32 mouse cellular contexts compared by ENCODE assay signal in genomic region chr2:154597399-154597798, GRCm38 (mm10). TPM values are rescaled to one million over a fixed set of nuclear protein-coding genes. Genes with fewer than 3 reads are reported as not detected.
DNase-seq lines count a peak whose midpoint lies in the region; ATAC-seq and TF ChIP-seq lines count a peak whose summit lies in the region.
"Had no signal": no experiment of that assay in that cellular context is flagged by ENCODE, and none has a peak within 500 bp of the region (broad histone marks: within the 10 kb centered on the region; RNA-seq: fewer than 3 reads in every experiment).

No protein-coding gene starts in this region.

- H3K9ac ChIP-seq in CH12.LX (ENCODE audit: insufficient read depth, low read depth) = no peak overlapping the region
- H3K9ac ChIP-seq in forebrain, embryonic 13.5 days = no peak overlapping the region
- H3K9ac ChIP-seq: forebrain, embryonic 15.5 days; heart, embryonic 13.5 days; hindbrain, embryonic 14.5 days had no signal

- DNase-seq in A20 (ENCODE audit: low read depth, low spot score) = peak; percentile 70
- DNase-seq in CH12.LX (ENCODE audit: extremely low read depth) = peak; percentile 34
- DNase-seq in monocyte, adult 2 months (ENCODE audit: low read depth in 1 of 2, low spot score in 2 of 2) = peak; percentile 32 to 47
- no peak for DNase-seq in limb, embryonic 10.5 days (ENCODE audit: low spot score)
- no peak for DNase-seq in kidney, postnatal 4 days
- DNase-seq in adrenal gland, postnatal 14 days = no peak
- DNase-seq: adrenal gland, adult 2 months; adrenal gland, postnatal 36 days; cerebellum, adult 18-20 months; cerebellum, adult 9-10 months; cerebellum, postnatal 14 days; embryo, embryonic 11 days; gastrocnemius, postnatal 25 days; heart, adult 2 months; heart, postnatal 14 days; heart, postnatal 4 days had no signal

- TF ChIP-seq POLR2A in CH12.LX (IDR thresholded peaks at IDR 0.05; ENCODE audit: low read depth, low read length) = no peak

- no peaks in the 10 kb centered on the region for H3K27me3 ChIP-seq in CH12.LX (replicated peaks)
- H3K27me3 ChIP-seq in limb, embryonic 10.5 days (ENCODE audit: low read depth, poor library complexity, severe bottlenecking) = no peaks in the 10 kb centered on the region
- H3K27me3 ChIP-seq in forebrain, embryonic 13.5 days = no peaks in the 10 kb centered on the region
- H3K27me3 ChIP-seq: forebrain, embryonic 15.5 days; heart, embryonic 13.5 days; Patski had no signal

- no peak overlapping the region for H3K27ac ChIP-seq in CH12.LX (ENCODE audit: insufficient read depth, low read depth)
- H3K27ac ChIP-seq in macrophage = 0 out of 2 replicates have a peak overlapping the region, but pooled peaks have one; percentile 2
- H3K27ac ChIP-seq in limb, embryonic 10.5 days = no peak overlapping the region
- no peak overlapping the region for H3K27ac ChIP-seq in forebrain, embryonic 13.5 days
- H3K27ac ChIP-seq: forebrain, embryonic 10.5 days; forebrain, embryonic 15.5 days; heart, adult 2 months; heart, embryonic 10.5 days; heart, embryonic 13.5 days; hindbrain, embryonic 14.5 days; hindbrain, postnatal 0 days had no signal

- H3K79me2 ChIP-seq in CH12.LX (replicated peaks; ENCODE audit: control insufficient read depth, extremely low read depth, insufficient read depth, poor library complexity, severe bottlenecking) = no peaks in the 10 kb centered on the region
- H3K79me2 ChIP-seq in macrophage (ENCODE audit: inconsistent target) = no peaks in the 10 kb centered on the region

- no peaks in the 10 kb centered on the region for H3K9me3 ChIP-seq in CH12.LX (replicated peaks; ENCODE audit: low read length)
- no peaks in the 10 kb centered on the region for H3K9me3 ChIP-seq in limb, embryonic 10.5 days (replicated peaks)
- peaks cover 3% of the 10 kb centered on the region; the same call in 1 of the 2 replicates for H3K9me3 ChIP-seq in forebrain, embryonic 13.5 days (replicated peaks)
- H3K9me3 ChIP-seq: forebrain, embryonic 10.5 days; forebrain, embryonic 15.5 days; G1E; heart, embryonic 10.5 days; heart, embryonic 13.5 days had no signal

- peak; percentile 54 for TF ChIP-seq EP300 in CH12.LX (IDR thresholded peaks at IDR 0.05; ENCODE audit: low read length)

- no peak for TF ChIP-seq CTCF in CH12.LX (conservative IDR thresholded peaks at IDR 0.05 in 1 of 2, IDR thresholded peaks at IDR 0.05 in 1 of 2; ENCODE audit: low read depth in 2 of 2, low read length in 2 of 2)

- TF ChIP-seq RAD21 in CH12.LX (IDR thresholded peaks at IDR 0.05; ENCODE audit: low read depth, low read length) = no peak

- WGBS in macrophage (ENCODE audit: missing documents) = 3% methylated on average over 3 of the region's 3 CpGs
- WGBS in limb, embryonic 10.5 days = 82% methylated on average over 3 of the region's 3 CpGs
- 86% methylated on average over 3 of the region's 3 CpGs for WGBS in forebrain, embryonic 13.5 days

- no peak for ATAC-seq in forebrain, embryonic 13.5 days
- ATAC-seq: forebrain, embryonic 15.5 days; hindbrain, postnatal 0 days; inflammation-experienced regulatory T-cells, adult 6 months; intestine, embryonic 16.5 days; Patski had no signal

- H3K36me3 ChIP-seq in CH12.LX (replicated peaks in 1 of 2; ENCODE audit: control insufficient read depth in 1 of 2, insufficient read depth in 1 of 2, low read length in 1 of 2) (peaks cover 2 to 18% of the 10 kb centered on the region in 2 experiments), macrophage (ENCODE audit: inconsistent target) (no peaks in the 10 kb centered on the region)
- H3K36me3 ChIP-seq in limb, embryonic 10.5 days = peaks cover 3% of the 10 kb centered on the region
- no peaks in the 10 kb centered on the region for H3K36me3 ChIP-seq in forebrain, embryonic 13.5 days (ENCODE audit: poor library complexity, severe bottlenecking)
- H3K36me3 ChIP-seq: forebrain, embryonic 15.5 days had no signal

- dilution Hi-C loops in CH12.LX (cut with MboI; ENCODE audit: extremely low pct_ligation_motif_present, extremely low pct_unique_long_range_greater_than_20kb, low sequenced_read_pairs) = no loop called here

- in situ Hi-C loops in CH12.LX (cut with MboI; ENCODE audit: low pct_ligation_motif_present, low pct_unique_long_range_greater_than_20kb, low sequenced_read_pairs) = no loop called here

- H3K4me3 ChIP-seq in CH12.LX (replicated peaks in 1 of 3; ENCODE audit: low read depth in 2 of 3, low read length in 2 of 3, poor library complexity in 1 of 3) (no peak overlapping the region), macrophage (ENCODE audit: inconsistent target) (no peak overlapping the region)
- H3K4me3 ChIP-seq in limb, embryonic 10.5 days = no peak overlapping the region
- H3K4me3 ChIP-seq in forebrain, embryonic 13.5 days = no peak overlapping the region
- H3K4me3 ChIP-seq: forebrain, embryonic 10.5 days; forebrain, embryonic 15.5 days; heart, adult 2 months; heart, embryonic 10.5 days; heart, embryonic 13.5 days had no signal

- no peak overlapping the region for H3K4me2 ChIP-seq in CH12.LX (ENCODE audit: insufficient read depth, low read depth, poor library complexity, severe bottlenecking)
- H3K4me2 ChIP-seq in forebrain, embryonic 13.5 days = no peak overlapping the region
- H3K4me2 ChIP-seq: forebrain, embryonic 15.5 days; heart, embryonic 13.5 days; hindbrain, embryonic 14.5 days had no signal

- peaks cover 11 to 18% of the 10 kb centered on the region in 2 experiments for H3K4me1 ChIP-seq in CH12.LX (ENCODE audit: control insufficient read depth in 1 of 2, insufficient read depth in 2 of 2)
- H3K4me1 ChIP-seq in limb, embryonic 10.5 days = no peaks in the 10 kb centered on the region
- no peaks in the 10 kb centered on the region for H3K4me1 ChIP-seq in forebrain, embryonic 13.5 days
- H3K4me1 ChIP-seq: forebrain, embryonic 10.5 days; forebrain, embryonic 15.5 days had no signal

RNA-seq across cellular contexts. Expression of gene Pxmp4, which starts 6.1 kb away (rescaled TPM):
- total RNA-seq in CH12.LX (2012; rRNA removed) (7.2 and 7.6 TPM in 2 replicates), CH12.LX (2014; rRNA removed) (8.7 and 9.4 TPM in 2 replicates)
- polyA plus RNA-seq in CH12.LX (2012; ENCODE audit: insufficient read length, low read depth) (5.5 and 6.0 TPM in 2 replicates), macrophage (2018) (9.5 to 12.3 TPM (median 11.9 TPM) in 3 replicates)
- total RNA-seq in macrophage (2018; cell fraction: chromatin; rRNA removed) = 10 to 100 TPM in 2 of 26 experiments, 1 to 10 TPM in 18, under 1 TPM in 4, not detected in 2; 0.25 to 13.3 (median 2.5) TPM
- total RNA-seq in macrophage (2018; cell fraction: cytosol; rRNA removed) = 10 to 100 TPM in 11 of 26 experiments, 1 to 10 TPM in 15; 5.3 to 15.6 (median 9.6) TPM
- total RNA-seq in macrophage (2018; cell fraction: nucleus; rRNA removed) = 10 to 100 TPM in 1 of 26 experiments, 1 to 10 TPM in 24, under 1 TPM in 1; 0.79 to 10.3 (median 3.3) TPM
- 11.4 and 14.5 TPM in 2 replicates for polyA plus RNA-seq in limb, embryonic 10.5 days (2016; fragmentation: Nextera tagmentation; extraction: Ambion mirVana)
- total RNA-seq in adrenal gland, postnatal 14 days (2021) = 41.9 and 44.4 TPM in 2 replicates
- 10.7 and 13.0 TPM in 2 replicates for polyA plus RNA-seq in forebrain, embryonic 13.5 days (2015; fragmentation: Nextera tagmentation; extraction: Ambion mirVana)

RNA-seq across cellular contexts. Expression of gene Zfp341, which starts 15.7 kb away (rescaled TPM):
- total RNA-seq in CH12.LX (2012; rRNA removed) = 1.6 and 1.7 TPM in 2 replicates
- total RNA-seq in CH12.LX (2014; rRNA removed) = 0.58 and 0.77 TPM in 2 replicates
- polyA plus RNA-seq in CH12.LX (2012; ENCODE audit: insufficient read length, low read depth) = 4.1 and 4.4 TPM in 2 replicates
- total RNA-seq in macrophage (2018; cell fraction: chromatin; rRNA removed) = 1 to 10 TPM in 21 of 26 experiments, under 1 TPM in 5; 0.65 to 4.3 (median 2.9) TPM
- total RNA-seq in macrophage (2018; cell fraction: cytosol; rRNA removed) = 1 to 10 TPM in 20 of 26 experiments, under 1 TPM in 6; 0.56 to 1.9 (median 1.5) TPM
- total RNA-seq in macrophage (2018; cell fraction: nucleus; rRNA removed) = 1 to 10 TPM in 23 of 26 experiments, under 1 TPM in 3; 0.67 to 4.0 (median 2.2) TPM
- polyA plus RNA-seq in macrophage (2018) = 1.6 to 1.9 TPM (median 1.8 TPM) in 3 replicates
- polyA plus RNA-seq in limb, embryonic 10.5 days (2016; fragmentation: Nextera tagmentation; extraction: Ambion mirVana) = 1.1 TPM in 2 replicates
- 2.2 and 3.1 TPM in 2 replicates for total RNA-seq in adrenal gland, postnatal 14 days (2021)
- 1.5 and 2.0 TPM in 2 replicates for polyA plus RNA-seq in forebrain, embryonic 13.5 days (2015; fragmentation: Nextera tagmentation; extraction: Ambion mirVana)

RNA-seq across cellular contexts. Expression of gene 4930519P11Rik, which starts 15.8 kb away (rescaled TPM):
- total RNA-seq in CH12.LX (2012; rRNA removed) (not detected in 2 replicates), CH12.LX (2014; rRNA removed) (not detected in 2 replicates)
- polyA plus RNA-seq in CH12.LX (2012; ENCODE audit: insufficient read length, low read depth) (not detected in 2 replicates), macrophage (2018) (not detected in 3 replicates)
- total RNA-seq in macrophage (2018; cell fraction: chromatin; rRNA removed) = not detected
- total RNA-seq in macrophage (2018; cell fraction: cytosol; rRNA removed) = not detected
- total RNA-seq in macrophage (2018; cell fraction: nucleus; rRNA removed) = not detected
- 0.34 and 0.64 TPM in 2 replicates for polyA plus RNA-seq in limb, embryonic 10.5 days (2016; fragmentation: Nextera tagmentation; extraction: Ambion mirVana)
- not detected in 2 replicates for total RNA-seq in adrenal gland, postnatal 14 days (2021)
- 0.79 and 0.88 TPM in 2 replicates for polyA plus RNA-seq in forebrain, embryonic 13.5 days (2015; fragmentation: Nextera tagmentation; extraction: Ambion mirVana)
- total RNA-seq: G1E; gastrocnemius, adult 8-10 months; gastrocnemius, postnatal 25 days; heart, adult 2 months; heart, postnatal 14 days; heart, postnatal 4 days; hindbrain, postnatal 0 days had no signal
- polyA plus RNA-seq: embryonic facial prominence, embryonic 11.5 days; embryonic facial prominence, embryonic 14.5 days; heart, embryonic 13.5 days; heart, embryonic 16.5 days; inflammation-experienced regulatory T-cells, adult 6 months; intestine, embryonic 16.5 days had no signal

RNA-seq across cellular contexts. Expression of gene E2f1, which starts 27.7 kb away (rescaled TPM):
- 5.3 and 6.5 TPM in 2 replicates for total RNA-seq in CH12.LX (2012; rRNA removed)
- 4.5 and 5.1 TPM in 2 replicates for total RNA-seq in CH12.LX (2014; rRNA removed)
- 19.4 and 19.6 TPM in 2 replicates for polyA plus RNA-seq in CH12.LX (2012; ENCODE audit: insufficient read length, low read depth)
- total RNA-seq in macrophage (2018; cell fraction: chromatin; rRNA removed) = 10 to 100 TPM in 11 of 26 experiments, 1 to 10 TPM in 15; 2.9 to 21.4 (median 8.8) TPM
- total RNA-seq in macrophage (2018; cell fraction: cytosol; rRNA removed) = 10 to 100 TPM; 12.7 to 23.2 (median 19.4) TPM
- total RNA-seq in macrophage (2018; cell fraction: nucleus; rRNA removed) = 10 to 100 TPM in 23 of 26 experiments, 1 to 10 TPM in 3; 5.1 to 41.6 (median 15.9) TPM
- 14.1 to 33.2 TPM (median 21.6 TPM) in 3 replicates for polyA plus RNA-seq in macrophage (2018)
- polyA plus RNA-seq in limb, embryonic 10.5 days (2016; fragmentation: Nextera tagmentation; extraction: Ambion mirVana) = 25.4 and 27.3 TPM in 2 replicates
- total RNA-seq in adrenal gland, postnatal 14 days (2021) = 12.1 and 12.2 TPM in 2 replicates
- 20.8 and 22.8 TPM in 2 replicates for polyA plus RNA-seq in forebrain, embryonic 13.5 days (2015; fragmentation: Nextera tagmentation; extraction: Ambion mirVana)

RNA-seq across cellular contexts. Expression of gene Necab3, which starts 38.7 kb away (rescaled TPM):
- 0.80 and 2.8 TPM in 2 replicates for total RNA-seq in CH12.LX (2012; rRNA removed)
- total RNA-seq in CH12.LX (2014; rRNA removed) = 0.87 and 1.7 TPM in 2 replicates
- polyA plus RNA-seq in CH12.LX (2012; ENCODE audit: insufficient read length, low read depth) = 1.6 and 2.0 TPM in 2 replicates
- total RNA-seq in macrophage (2018; cell fraction: chromatin; rRNA removed) = 10 to 100 TPM in 6 of 26 experiments, 1 to 10 TPM in 20; 1.1 to 13.8 (median 7.3) TPM
- total RNA-seq in macrophage (2018; cell fraction: cytosol; rRNA removed) = under 1 TPM in 22 of 26 experiments, not detected in 4; 0.05 to 0.62 (median 0.19) TPM
- total RNA-seq in macrophage (2018; cell fraction: nucleus; rRNA removed) = 10 to 100 TPM in 1 of 26 experiments, 1 to 10 TPM in 22, under 1 TPM in 2, not detected in 1; 0.48 to 10.9 (median 2.3) TPM
- 0.10 to 0.91 TPM in 2 of 3 replicates, not detected in the other for polyA plus RNA-seq in macrophage (2018)
- 2.0 and 2.1 TPM in 2 replicates for polyA plus RNA-seq in limb, embryonic 10.5 days (2016; fragmentation: Nextera tagmentation; extraction: Ambion mirVana)
- total RNA-seq in adrenal gland, postnatal 14 days (2021) = 2.3 and 3.9 TPM in 2 replicates
- polyA plus RNA-seq in forebrain, embryonic 13.5 days (2015; fragmentation: Nextera tagmentation; extraction: Ambion mirVana) = 19.8 and 25.4 TPM in 2 replicates

Comparison
In these comparisons a context has a peak if more than half of its experiments do, and no peak if none do; other contexts are left out.
1. DNase-seq: peak in A20 (single experiment), CH12.LX (single experiment) and monocyte, adult 2 months (2 of 2); none in limb, embryonic 10.5 days (single experiment), kidney, postnatal 4 days (0 of 2) and adrenal gland, postnatal 14 days (single experiment).